Mouse (Mus musculus) kidney, adult 8-10 months (tissue): Measurements from ENCODE around the gene Ocel1.

Experiments
- DNase-seq, 2 experiments: peaks; one replicate each; pipeline ENCODE4 v3.0.0; 2022

The Ocel1 gene

DNA sequence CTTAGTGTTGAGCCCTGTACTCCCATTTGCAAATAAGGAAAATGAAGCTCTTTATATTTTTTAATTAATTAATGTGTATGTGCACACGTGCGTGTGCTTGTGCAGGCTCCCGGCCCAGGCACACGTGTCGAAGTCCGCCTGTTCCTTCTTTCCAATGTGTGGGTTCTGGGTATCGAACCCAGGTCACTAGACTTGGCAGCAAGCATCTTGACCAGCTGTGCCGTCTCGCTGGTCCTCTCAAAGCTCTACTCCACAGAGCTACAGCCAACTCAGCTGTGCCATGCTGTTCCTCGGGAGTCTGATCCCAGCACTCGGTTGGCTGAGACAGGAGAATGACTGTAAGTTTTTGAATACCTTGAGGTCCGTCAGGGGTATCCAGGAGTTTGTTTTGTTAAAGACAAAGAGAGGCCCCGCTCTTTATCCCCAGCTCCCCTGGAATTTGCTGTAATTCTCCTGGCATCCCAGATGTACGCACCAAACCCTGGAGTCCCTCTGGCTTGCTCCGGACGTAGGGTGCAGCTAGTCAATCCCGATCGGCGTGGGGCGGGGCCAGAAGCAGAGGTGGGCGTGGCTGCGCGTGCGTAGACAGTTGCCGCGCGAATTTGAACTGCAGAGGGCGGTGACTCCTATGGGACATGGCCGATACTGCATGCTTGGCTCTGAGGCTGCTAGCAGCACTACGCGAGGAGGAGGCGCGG lies 34.5 kb downstream of the Ocel1 start, which contains the start of gene Ankle1:
TSS of gene Ankle1 (plus strand) at position 610 of the 698 bp plus-strand sequence.
- DNase-seq = peak; percentile 94 to 98

DNA sequence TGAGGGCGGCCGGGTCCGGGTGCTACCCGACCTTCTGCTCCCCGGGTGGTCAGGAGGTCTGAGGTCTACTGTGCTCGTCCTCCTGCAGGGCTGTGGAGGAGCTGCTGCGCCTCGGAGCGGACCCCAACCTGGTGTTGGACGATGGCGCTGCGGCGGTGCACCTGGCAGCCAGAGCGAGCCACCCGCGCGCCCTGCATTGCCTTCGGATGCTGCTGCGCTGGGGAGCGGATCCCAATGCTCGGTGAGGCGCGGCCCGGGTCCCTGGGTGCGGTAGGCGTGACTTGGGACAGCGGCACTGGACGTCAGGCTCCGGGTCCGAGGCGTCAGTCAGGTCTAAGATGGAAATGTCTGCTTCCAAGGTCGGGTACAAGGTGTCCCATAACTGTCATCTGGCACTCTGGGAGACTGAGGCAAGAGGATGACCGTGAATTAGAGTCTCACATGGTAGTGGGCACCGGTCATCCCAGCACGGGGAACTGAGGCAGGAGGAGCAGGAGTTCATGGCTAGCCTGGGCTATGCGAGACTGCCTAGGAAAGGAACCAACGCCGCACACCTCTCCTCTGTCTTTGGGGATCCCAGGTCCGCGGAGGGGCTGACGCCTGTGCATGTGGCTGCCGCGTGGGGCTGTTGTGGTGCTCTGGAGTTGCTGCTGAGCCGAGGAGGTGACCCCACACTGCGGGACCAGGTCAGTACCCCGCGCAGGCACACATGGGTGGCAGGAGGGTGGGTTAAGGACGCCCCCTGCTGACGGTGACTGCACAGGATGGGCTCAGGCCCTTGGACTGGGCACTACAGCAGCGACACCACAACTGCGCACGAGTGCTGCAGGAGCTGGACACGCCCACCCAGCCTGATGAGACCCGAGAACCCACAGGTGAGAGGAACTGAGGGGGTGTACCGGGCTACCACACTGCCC lies 35.3 kb downstream of the Ocel1 start:
- DNase-seq = peak; percentile 59 to 80

DNA sequence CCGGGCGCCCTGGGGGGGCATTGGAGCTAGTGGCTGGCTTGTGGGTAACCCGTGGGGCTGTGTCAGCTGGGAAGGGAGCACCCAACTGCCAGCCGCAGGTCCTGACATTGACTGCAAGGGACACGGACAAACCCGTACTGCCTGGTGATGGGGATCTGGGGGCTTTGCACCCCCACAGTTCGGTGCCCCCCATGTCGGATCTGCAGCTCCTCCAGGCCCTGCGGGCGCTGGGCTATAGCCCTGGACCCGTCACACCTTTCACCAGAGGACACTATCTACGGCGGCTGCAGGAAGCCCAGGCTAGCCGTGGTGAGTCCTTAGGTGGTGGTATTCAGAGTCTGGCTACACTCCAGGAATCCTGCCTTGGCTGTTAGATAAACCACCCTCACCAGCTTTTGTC lies 36.3 kb downstream of the Ocel1 start:
- no peak for DNase-seq

DNA sequence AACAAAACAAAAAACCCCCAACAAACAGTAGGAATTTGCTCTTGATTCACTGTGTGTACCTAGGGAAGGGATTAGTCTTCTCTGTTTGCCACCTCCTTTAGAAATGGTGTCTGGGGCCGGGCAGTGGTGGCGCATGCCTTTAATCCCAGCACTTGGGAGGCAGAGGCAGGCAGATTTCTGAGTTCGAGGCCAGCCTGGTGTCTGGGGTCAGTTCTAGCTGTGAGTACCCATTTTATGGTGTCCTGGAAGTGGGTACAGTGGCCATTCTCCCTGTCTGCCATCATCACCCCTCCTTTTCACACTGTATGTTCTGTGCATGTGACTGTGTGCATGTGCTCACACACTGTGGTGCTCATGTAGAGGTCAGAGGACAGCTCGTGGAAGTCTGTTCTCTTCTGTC lies 37.1 kb downstream of the Ocel1 start:
- no peak for DNase-seq

DNA sequence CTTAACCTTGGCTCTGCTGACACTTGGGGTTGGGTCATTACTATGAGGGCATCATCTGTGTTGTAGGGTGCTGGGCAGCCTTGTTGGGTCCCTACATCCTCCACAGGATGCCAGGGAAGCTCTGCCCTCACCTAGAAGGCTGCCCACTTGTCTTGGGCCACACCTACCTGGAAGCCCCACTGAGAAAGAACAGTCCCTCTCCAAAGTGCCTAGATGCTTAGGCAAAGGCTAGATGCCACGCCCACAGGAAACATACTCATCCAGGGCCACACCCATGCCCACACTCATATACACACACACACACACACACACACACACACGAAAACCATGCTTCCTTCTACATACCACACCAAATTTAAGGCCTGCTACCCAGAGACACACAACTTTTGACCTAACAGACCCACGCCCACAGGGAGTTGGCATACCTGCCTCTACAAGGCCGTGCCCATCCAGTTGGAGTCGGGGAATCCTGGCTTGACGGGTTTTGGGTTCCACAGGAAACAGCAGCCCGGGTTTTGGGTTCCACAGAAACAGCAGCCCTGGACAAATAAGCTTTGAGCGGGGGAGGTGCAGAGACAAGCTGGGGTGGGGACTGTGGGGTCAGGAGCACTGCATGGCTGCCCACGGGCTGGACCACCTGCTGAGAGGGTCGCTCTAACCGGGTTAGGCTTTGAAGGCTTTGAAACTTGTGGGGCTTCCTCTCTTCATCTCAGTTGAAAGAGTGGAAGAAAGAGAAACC lies 40.6 kb downstream of the Ocel1 start:
- no peak for DNase-seq

DNA sequence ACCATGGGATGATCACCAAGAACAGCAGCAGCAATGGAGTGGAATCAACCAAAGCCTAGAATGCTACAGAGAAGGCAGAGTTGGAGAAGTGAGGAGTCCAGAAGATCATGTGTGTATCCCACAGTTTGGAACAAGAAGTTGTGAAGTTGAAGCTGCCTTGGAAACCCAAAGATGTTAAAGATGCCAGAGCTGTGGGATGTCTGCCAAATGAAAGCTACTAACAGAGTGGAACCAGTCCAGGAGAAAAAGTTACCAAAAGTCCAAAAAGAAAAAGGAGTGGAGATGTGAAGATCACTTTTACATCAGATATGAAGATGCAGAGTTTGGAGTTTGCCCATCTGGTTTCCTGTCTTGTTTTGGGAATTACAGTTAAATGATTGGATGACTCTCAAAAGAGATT lies 51.0 kb downstream of the Ocel1 start:
- DNase-seq = no peak
